Mouse (Mus musculus) forebrain, embryonic 11.5 days (tissue): ENCODE measurements at regions not wholly inside any gene's neighbourhood (a gene's known extent, or its start where the extent isn't known, plus 50 kb on each side); places are given as distances from the start of the nearest gene placed in this dataset.

Experiments used
- ATAC-seq: fragments of 200-750 bp; cut with Nextera tagmentation; replicated peaks from 2 replicates; pipeline ENCODE4 v1.8.0; 2017; ENCODE audit warnings: moderate TSS enrichment; ENCODE audit not compliant: low FRiP score
- DNase-seq: peaks from one replicate; pipeline ENCODE4 v3.0.0-alpha.2; 2017; ENCODE audit warnings: low spot score
- H3K27ac ChIP-seq: fragments of 300-500 bp; sonication (generic); 2 replicates; pipeline ENCODE4 v1.5.1; 2014; ENCODE audit warnings: low read depth, low read length
- H3K27me3 ChIP-seq: fragments of 300-500 bp; sonication (generic); 2 replicates; pipeline ENCODE4 v1.6.1; 2014; ENCODE audit warnings: mild to moderate bottlenecking, low read length, mixed read lengths; ENCODE audit not compliant: control insufficient read depth, insufficient read depth
- H3K36me3 ChIP-seq: fragments of 300-500 bp; sonication (generic); 2 replicates; pipeline ENCODE4 v1.6.1; 2014; ENCODE audit warnings: mild to moderate bottlenecking, low read length, moderate library complexity, mixed read lengths; ENCODE audit not compliant: control insufficient read depth, insufficient read depth
- H3K4me1 ChIP-seq: fragments of 300-500 bp; sonication (generic); replicated peaks from 2 replicates; pipeline ENCODE4 v1.6.1; 2014; ENCODE audit warnings: low read length, mixed read lengths; ENCODE audit not compliant: control insufficient read depth, insufficient read depth
- H3K4me2 ChIP-seq: fragments of 300-500 bp; sonication (generic); 2 replicates; pipeline ENCODE4 v1.6.1; 2014; ENCODE audit warnings: low read depth, mild to moderate bottlenecking, low read length, moderate library complexity, mixed read lengths; ENCODE audit not compliant: severe bottlenecking
- H3K4me3 ChIP-seq: fragments of 300-500 bp; sonication (generic); 2 replicates; pipeline ENCODE4 v1.5.1; 2014; ENCODE audit warnings: low read depth, low read length
- H3K9ac ChIP-seq: fragments of 300-500 bp; sonication (generic); 2 replicates; pipeline ENCODE4 v1.6.1; 2014; ENCODE audit warnings: low read length
- H3K9me3 ChIP-seq: fragments of 300-500 bp; sonication (generic); 2 replicates; pipeline ENCODE4 v1.6.1; 2016; ENCODE audit warnings: low read length, mixed read lengths; ENCODE audit not compliant: control insufficient read depth
- WGBS: fragments of 180-500 bp; shearing (Covaris S2); extraction: QIAGEN DNeasy Blood & Tissue Kit; methylation state at CpG from one replicate; pipeline ENCODE4 v1.1.7; 2014; 5-methylcytosine and 5-hydroxymethylcytosine counted together

DNA sequence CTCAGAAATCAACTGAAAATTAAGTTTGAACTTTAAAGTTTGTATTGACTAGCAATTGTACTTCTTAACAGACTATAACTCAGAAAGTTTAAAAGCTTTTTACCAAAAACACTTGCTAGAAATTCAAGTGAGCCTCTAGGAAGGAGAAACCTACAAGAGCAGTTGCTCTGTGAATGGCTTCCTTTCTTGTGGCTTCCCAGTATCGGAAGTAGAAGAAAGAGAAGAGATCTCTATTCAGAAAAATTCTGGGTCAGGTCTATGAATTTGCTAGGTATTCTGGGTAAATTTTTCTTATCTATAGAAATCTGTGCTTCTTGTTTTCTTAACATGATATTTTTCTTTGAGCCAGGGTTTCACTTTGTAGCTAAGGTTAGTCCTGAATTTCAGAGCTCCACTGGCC, 138.3 kb upstream of the Ppp3ca start:
- H3K36me3 ChIP-seq = no peaks in the 10 kb centered on the region
- 92% methylated on average over 1 of the region's 1 CpGs for WGBS
- no peak overlapping the region for H3K4me3 ChIP-seq
- no peak overlapping the region for H3K27ac ChIP-seq
- no peaks in the 10 kb centered on the region for H3K9me3 ChIP-seq
- no peaks in the 10 kb centered on the region for H3K4me1 ChIP-seq
- ATAC-seq = no peak
- H3K4me2 ChIP-seq = no peak overlapping the region
- DNase-seq = no peak
- H3K9ac ChIP-seq = no peak overlapping the region
- H3K27me3 ChIP-seq = no peaks in the 10 kb centered on the region

DNA sequence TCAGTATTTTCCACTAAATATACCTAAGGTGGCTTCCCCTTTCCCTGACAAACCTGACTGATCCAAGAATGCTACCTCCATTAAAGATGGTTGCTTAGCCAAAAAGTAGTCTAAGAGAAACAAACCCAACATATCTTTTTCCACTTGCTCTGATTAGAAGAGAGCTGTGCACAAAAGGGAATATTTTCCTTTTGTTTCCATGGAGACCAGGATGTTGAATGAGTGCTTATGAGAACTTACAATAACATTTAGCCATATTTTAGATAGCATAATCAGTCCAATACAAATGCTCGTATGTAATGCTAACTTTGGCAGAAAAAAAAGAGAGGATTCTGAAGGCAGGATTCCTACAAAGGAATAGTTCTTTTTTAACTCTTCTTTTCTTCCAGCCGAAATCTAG, 161.3 kb upstream of the Ppp3ca start:
- H3K4me3 ChIP-seq = no peak overlapping the region
- DNase-seq = no peak
- WGBS = 90% methylated on average over 2 of the region's 2 CpGs
- no peaks in the 10 kb centered on the region for H3K27me3 ChIP-seq
- no peak overlapping the region for H3K27ac ChIP-seq
- no peak overlapping the region for H3K4me2 ChIP-seq
- H3K36me3 ChIP-seq = no peaks in the 10 kb centered on the region
- ATAC-seq = no peak
- no peaks in the 10 kb centered on the region for H3K4me1 ChIP-seq
- no peaks in the 10 kb centered on the region for H3K9me3 ChIP-seq
- H3K9ac ChIP-seq = no peak overlapping the region

DNA sequence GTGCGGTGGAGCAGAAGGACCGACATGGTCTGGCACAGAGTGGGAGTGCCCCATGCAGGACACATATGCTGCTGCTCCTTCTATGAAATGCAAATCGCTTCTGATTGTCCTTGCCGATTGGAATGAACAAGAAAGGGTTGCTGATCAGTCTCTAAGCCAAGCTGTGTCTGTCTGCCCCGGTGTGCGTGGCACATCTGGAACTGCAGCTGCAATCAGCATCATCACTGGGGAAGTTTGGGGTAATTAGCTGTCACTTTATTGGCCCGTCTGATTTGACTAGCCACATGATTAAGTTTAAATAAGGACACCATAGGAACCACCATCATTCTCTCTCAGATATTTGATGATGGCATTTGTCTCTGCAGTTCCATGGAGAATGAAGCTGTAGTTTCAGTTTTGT, 162.9 kb upstream of the Ppp3ca start:
- Histone ChIP-seq H3K4me1 (no peaks in the 10 kb centered on the region), H3K27me3 (no peaks in the 10 kb centered on the region), H3K9ac (no peak overlapping the region), H3K36me3 (no peaks in the 10 kb centered on the region), H3K27ac (no peak overlapping the region), H3K4me3 (no peak overlapping the region), H3K4me2 (no peak overlapping the region), H3K9me3 (no peaks in the 10 kb centered on the region)
- no peak for DNase-seq
- WGBS = 83% methylated on average over 7 of the region's 7 CpGs
- no peak for ATAC-seq

DNA sequence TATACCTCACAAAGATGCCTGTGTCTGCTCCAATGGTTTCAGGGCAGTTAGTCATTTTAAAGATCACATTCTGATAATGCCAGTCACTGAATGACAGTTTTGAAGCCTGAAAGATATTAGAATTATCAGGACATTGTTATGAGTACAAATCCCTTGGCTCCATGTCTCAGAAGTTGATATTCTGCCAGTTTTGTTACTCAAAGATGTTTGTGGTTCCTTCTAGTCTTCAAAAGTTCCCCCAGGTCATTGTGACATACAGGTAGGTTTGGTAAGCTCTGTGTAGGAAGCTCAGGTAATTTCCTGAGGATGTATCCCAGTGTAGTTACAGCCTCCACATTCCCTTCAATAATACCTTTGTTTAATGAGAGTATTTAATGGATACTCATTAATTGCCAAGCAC, 169.0 kb upstream of the Bank1 start:
- Histone ChIP-seq H3K9me3 (no peaks in the 10 kb centered on the region), H3K4me1 (no peaks in the 10 kb centered on the region), H3K27ac (no peak overlapping the region), H3K9ac (no peak overlapping the region), H3K27me3 (no peaks in the 10 kb centered on the region), H3K4me2 (no peak overlapping the region), H3K4me3 (no peak overlapping the region), H3K36me3 (no peaks in the 10 kb centered on the region)
- ATAC-seq (no peak), DNase-seq (no peak)

DNA sequence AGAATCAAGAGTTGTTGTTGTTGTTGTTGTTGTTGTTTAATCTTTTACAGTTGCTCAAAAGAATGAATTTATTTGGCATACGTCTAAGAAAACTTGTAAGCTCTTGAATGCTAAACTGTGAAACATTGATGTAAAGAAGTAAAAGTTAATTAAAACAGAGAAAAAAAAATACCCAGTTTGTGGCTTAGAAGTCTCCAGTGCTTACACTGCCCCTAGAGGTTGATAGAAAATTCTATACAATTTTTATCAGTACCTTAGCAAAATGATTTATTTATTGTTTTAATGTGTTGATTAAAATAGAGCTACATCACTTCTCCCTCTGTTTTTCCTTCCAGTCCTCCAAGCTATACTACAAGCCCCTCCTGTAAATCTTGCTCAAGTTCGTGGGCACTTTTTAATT, 165.8 kb upstream of the Bank1 start:
- Histone ChIP-seq H3K27me3 (no peaks in the 10 kb centered on the region), H3K4me3 (no peak overlapping the region), H3K9ac (no peak overlapping the region), H3K9me3 (no peaks in the 10 kb centered on the region), H3K4me2 (no peak overlapping the region), H3K36me3 (no peaks in the 10 kb centered on the region), H3K27ac (no peak overlapping the region), H3K4me1 (no peaks in the 10 kb centered on the region)
- WGBS = 85% methylated on average over 2 of the region's 2 CpGs
- DNase-seq (no peak), ATAC-seq (no peak)

DNA sequence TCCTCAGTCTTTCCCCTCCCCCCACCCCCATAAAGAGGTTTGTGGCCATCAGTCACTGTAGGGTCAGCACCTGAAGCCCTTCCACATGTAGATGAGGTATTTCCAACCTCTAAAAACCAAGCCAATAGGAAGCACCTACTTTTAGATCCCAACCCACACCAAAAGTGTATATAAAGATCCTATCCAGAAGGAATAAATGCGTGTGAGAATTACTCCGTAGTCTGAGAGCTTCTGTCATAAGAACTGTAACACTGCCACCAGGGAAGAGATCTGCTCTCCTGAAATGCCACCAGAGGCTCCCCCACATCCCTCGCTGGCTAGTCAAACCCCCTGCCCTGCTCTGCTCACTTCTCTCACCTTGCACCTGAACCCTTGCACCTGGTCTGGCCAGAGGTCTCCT, 145.8 kb upstream of the Bank1 start:
- Histone ChIP-seq H3K4me3 (no peak overlapping the region), H3K4me1 (no peaks in the 10 kb centered on the region), H3K9me3 (no peaks in the 10 kb centered on the region), H3K36me3 (no peaks in the 10 kb centered on the region), H3K9ac (no peak overlapping the region), H3K27me3 (no peaks in the 10 kb centered on the region), H3K4me2 (no peak overlapping the region), H3K27ac (no peak overlapping the region)
- ATAC-seq (no peak), DNase-seq (no peak)
- 94% methylated on average over 3 of the region's 3 CpGs for WGBS

DNA sequence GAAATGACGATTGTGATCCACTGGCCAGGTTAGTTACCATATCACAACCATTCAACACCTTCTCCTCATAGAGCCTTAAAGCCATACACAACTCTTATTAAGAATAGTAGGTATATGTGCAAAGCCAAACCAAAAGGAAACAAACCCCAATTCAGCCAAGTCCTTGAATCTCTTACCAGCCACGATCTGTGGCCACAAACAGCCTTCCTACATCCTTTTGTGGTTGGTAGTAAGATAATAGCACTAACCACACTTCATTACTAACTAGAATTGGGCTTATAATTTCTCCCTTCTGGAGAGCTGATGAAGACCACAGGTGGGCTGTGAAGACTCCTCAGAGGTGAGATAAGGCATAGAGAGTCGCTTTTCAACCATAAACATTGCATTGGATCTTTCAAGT, 136.9 kb upstream of the Bank1 start:
- H3K36me3 ChIP-seq = no peaks in the 10 kb centered on the region
- H3K27me3 ChIP-seq = no peaks in the 10 kb centered on the region
- H3K9me3 ChIP-seq = no peaks in the 10 kb centered on the region
- H3K9ac ChIP-seq = no peak overlapping the region
- no peaks in the 10 kb centered on the region for H3K4me1 ChIP-seq
- DNase-seq = no peak
- H3K4me3 ChIP-seq = no peak overlapping the region
- no peak overlapping the region for H3K27ac ChIP-seq
- no peak for ATAC-seq
- WGBS = 87% methylated on average over 3 of the region's 3 CpGs
- H3K4me2 ChIP-seq = no peak overlapping the region

DNA sequence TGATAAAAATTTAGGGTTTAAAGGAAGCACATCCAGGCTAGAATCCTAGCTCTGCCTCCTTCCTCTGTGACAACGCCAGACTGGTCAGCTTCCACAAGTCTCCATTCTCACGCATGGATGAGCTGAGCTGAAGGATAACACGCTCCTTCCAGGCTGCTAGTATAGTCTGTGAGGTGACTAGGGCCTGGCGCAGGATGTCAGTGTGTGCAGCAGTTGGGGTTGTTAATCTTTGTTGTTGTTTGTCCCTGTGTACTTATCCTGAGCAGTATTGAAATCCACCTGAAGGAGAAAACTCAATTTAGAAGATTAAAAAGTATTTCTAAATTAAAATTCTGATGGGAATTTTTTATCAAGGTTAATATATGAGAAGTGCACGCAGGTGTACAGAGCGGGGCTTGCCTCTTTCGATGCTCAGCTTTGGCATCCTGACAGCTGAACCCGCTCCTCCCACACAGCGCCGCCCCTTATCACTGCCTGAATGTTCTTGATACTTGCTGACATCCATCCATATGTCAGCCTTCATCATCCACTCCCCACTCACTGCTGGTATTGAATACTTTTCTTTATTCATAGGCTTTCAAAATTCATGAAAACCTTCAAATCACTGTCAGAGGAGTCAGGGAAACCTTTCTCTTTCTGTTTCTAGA, 130.7 kb upstream of the Bank1 start:
- no peak overlapping the region for H3K27ac ChIP-seq
- no peaks in the 10 kb centered on the region for H3K9me3 ChIP-seq

DNA sequence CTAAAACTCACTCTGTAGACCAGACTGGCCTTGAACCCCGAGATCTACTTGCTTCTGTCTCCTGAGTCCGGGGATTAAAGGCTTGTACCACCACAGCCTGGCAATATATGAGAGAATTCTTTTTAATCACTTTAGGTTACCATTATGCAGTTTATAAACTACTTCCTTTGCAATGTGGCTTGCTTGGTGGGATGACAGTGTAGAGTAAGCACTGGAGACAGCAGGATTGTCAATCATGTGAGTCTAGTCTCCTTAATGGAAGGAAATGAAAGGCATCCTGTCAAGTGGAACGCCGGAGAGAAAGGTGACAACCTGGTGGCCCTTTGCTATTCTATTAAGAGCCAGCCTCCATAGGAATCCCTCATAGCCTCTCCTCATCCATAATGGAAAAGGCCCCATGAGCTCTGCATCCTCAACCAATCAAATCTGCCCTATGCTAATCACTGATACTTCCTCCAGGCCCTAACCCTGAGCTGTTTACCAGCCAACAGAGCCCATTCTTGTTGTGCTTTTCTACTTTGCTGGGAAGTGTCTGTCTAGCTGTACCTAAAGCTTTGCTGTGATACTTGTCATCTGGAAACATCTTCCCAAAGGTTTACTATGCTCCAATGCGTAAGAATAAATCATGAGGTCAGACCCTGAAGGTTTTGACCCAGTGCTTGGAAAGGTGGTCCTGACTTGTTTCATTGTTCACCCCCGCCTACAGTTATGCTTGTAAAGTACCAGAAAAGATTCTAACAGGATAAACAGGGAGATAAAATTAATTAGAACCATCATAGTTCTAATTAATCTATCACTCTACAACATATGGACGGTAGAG, 130.0 kb upstream of the Bank1 start:
- Histone ChIP-seq H3K4me1 (no peaks in the 10 kb centered on the region), H3K27ac (no peak overlapping the region), H3K4me3 (no peak overlapping the region), H3K9ac (no peak overlapping the region), H3K36me3 (no peaks in the 10 kb centered on the region), H3K27me3 (no peaks in the 10 kb centered on the region), H3K4me2 (no peak overlapping the region), H3K9me3 (no peaks in the 10 kb centered on the region)
- 73% methylated on average over 7 of the region's 7 CpGs for WGBS
- ATAC-seq = peak; percentile 81
- no peak for DNase-seq

More for the DNA sequence above, 130.7 kb upstream of the Bank1 start:
- DNase-seq = no peak
- 73% methylated on average over 10 of the region's 10 CpGs for WGBS
- peak; percentile 67 for ATAC-seq
- H3K27me3 ChIP-seq = no peaks in the 10 kb centered on the region
- no peaks in the 10 kb centered on the region for H3K4me1 ChIP-seq
- H3K36me3 ChIP-seq = no peaks in the 10 kb centered on the region
- no peak overlapping the region for H3K4me2 ChIP-seq
- no peak overlapping the region for H3K9ac ChIP-seq
- H3K4me3 ChIP-seq = no peak overlapping the region
